Mouse (Mus musculus): Measurements from ENCODE around the gene Olfr49.

Olfr49 gene

GRCm38 (mm10) chr14:54284839-54285238, at the start of gene Olfr49:
Gene Olfr49, minus strand, starts transcription at chr14:54284939.
- no peak for DNase-seq

GRCm38 (mm10) chr14:54333452-54334189, 48.9 kb upstream of the Olfr49 start:
- DNase-seq, result no peak

- no peak for DNase-seq
Observed at GRCm38 (mm10) chr14:54332176-54333074, 47.7 kb upstream of the Olfr49 start.

- no peak for DNase-seq
Observed at GRCm38 (mm10) chr14:54331178-54331577, 46.4 kb upstream of the Olfr49 start.

- no peak for DNase-seq
Observed at GRCm38 (mm10) chr14:54329201-54329600, 44.5 kb upstream of the Olfr49 start.

- DNase-seq, result no peak
Observed at GRCm38 (mm10) chr14:54328548-54328947, 43.8 kb upstream of the Olfr49 start.

GRCm38 (mm10) chr14:54324486-54324885, 39.7 kb upstream of the Olfr49 start:
- no peak for DNase-seq

GRCm38 (mm10) chr14:54321556-54322376, 37.0 kb upstream of the Olfr49 start:
- no peak for DNase-seq

GRCm38 (mm10) chr14:54311763-54312162, 27.0 kb upstream of the Olfr49 start:
- no peak for DNase-seq

GRCm38 (mm10) chr14:54300676-54301075, 15.9 kb upstream of the Olfr49 start:
- no peak for DNase-seq

- DNase-seq, result no peak
Observed at GRCm38 (mm10) chr14:54300136-54300535, 15.4 kb upstream of the Olfr49 start.

- no peak for DNase-seq
Observed at GRCm38 (mm10) chr14:54276446-54276845, 8.3 kb downstream of the Olfr49 start.

GRCm38 (mm10) chr14:54272696-54273095, 12.0 kb downstream of the Olfr49 start:
- DNase-seq, result no peak

- DNase-seq, result no peak
Observed at GRCm38 (mm10) chr14:54271976-54272606, 12.6 kb downstream of the Olfr49 start.

- no peak for DNase-seq
Observed at GRCm38 (mm10) chr14:54270413-54270812, 14.3 kb downstream of the Olfr49 start.

GRCm38 (mm10) chr14:54269566-54269965, 15.2 kb downstream of the Olfr49 start:
- no peak for DNase-seq

- DNase-seq, result no peak
Observed at GRCm38 (mm10) chr14:54267966-54268365, 16.8 kb downstream of the Olfr49 start.

- no peak for DNase-seq
Observed at GRCm38 (mm10) chr14:54265951-54266350, 18.8 kb downstream of the Olfr49 start.

GRCm38 (mm10) chr14:54265093-54265492, 19.6 kb downstream of the Olfr49 start:
- DNase-seq, result no peak

- DNase-seq, result no peak
Observed at GRCm38 (mm10) chr14:54264231-54264630, 20.5 kb downstream of the Olfr49 start.

- DNase-seq, result no peak
Observed at GRCm38 (mm10) chr14:54263099-54263498, 21.6 kb downstream of the Olfr49 start.

GRCm38 (mm10) chr14:54262622-54263021, 22.1 kb downstream of the Olfr49 start:
- DNase-seq, result no peak

GRCm38 (mm10) chr14:54261386-54261785, 23.4 kb downstream of the Olfr49 start:
- no peak for DNase-seq
